Mouse (Mus musculus): ENCODE results near the gene Abca17. TPM values are rescaled to one million over a fixed set of nuclear protein-coding genes. Genes with fewer than 3 reads are reported as not detected.

Abca17 gene
- total and polyA plus RNA-seq, 2 experiments: 0.02 TPM; not detected in 1

- whole genome bisulfite sequencing: 90% methylated on average over 8 of the region's 8 CpGs
- Histone ChIP-seq H3K27ac (replicated peaks; ENCODE audit: insufficient read depth, low read depth, low read length) (no peak overlapping the region), H3K36me3 (ENCODE audit: control insufficient read depth, insufficient read depth, low read length) (peaks cover 31% of the 10 kb centered on the region), H3K4me3 (ENCODE audit: insufficient read depth, low read depth, low read length) (no peak overlapping the region), H3K9ac (ENCODE audit: low read depth, low read length) (no peak overlapping the region), H3K79me2 (ENCODE audit: control insufficient read depth, insufficient read depth, low read length) (no peaks in the 10 kb centered on the region), H3K4me1 (ENCODE audit: control insufficient read depth, insufficient read depth, low read length) (no peaks in the 10 kb centered on the region), H3K27me3 (ENCODE audit: control insufficient read depth, insufficient read depth, low read length) (no peaks in the 10 kb centered on the region)
- no peak for TF ChIP-seq POLR2A (IDR thresholded peaks at IDR 0.05; ENCODE audit: extremely low read depth, insufficient read depth, low read length)
- TF ChIP-seq CTCF (IDR thresholded peaks at IDR 0.05; ENCODE audit: low read depth, low read length): no peak
- DNase-seq (ENCODE audit: extremely low read depth, low read depth, low spot score): no peak
Observed at GRCm38 (mm10) chr17:24383789-24384188, 32.9 kb upstream of the Abca17 start.

DNA sequence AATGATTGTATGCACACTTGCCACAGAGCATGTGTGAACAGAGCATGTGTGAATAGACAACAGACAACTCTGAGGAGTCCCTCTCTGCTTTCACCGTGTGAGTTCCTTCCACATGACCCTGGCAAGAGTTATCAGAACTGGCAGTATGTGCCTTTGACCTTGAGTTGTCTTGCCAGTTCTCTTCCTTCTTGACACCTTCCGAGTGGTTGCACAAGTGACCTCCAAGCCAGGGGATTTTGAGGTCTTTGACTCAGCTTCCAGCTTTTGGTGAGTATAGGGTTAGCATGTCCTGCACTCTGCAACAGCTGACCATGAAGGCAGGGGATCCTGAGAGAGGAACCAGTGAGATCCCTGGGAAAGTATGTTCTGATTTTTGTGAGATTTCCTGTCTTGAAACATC lies 27.6 kb upstream of the Abca17 start:
- peaks cover 36% of the 10 kb centered on the region for H3K36me3 ChIP-seq (ENCODE audit: control insufficient read depth, insufficient read depth, low read length)
- WGBS: 65% methylated on average over 2 of the region's 2 CpGs

GRCm38 (mm10) chr17:24375886-24376285 lies 25.0 kb upstream of the Abca17 start:
- H3K79me2 ChIP-seq (ENCODE audit: control insufficient read depth, insufficient read depth, low read length): no peaks in the 10 kb centered on the region
- peaks cover 9% of the 10 kb centered on the region for H3K4me1 ChIP-seq (ENCODE audit: control insufficient read depth, insufficient read depth, low read length)
- TF ChIP-seq CTCF (IDR thresholded peaks at IDR 0.05; ENCODE audit: low read depth, low read length): no peak
- TF ChIP-seq POLR2A (IDR thresholded peaks at IDR 0.05; ENCODE audit: extremely low read depth, insufficient read depth, low read length): no peak
- peaks cover 34% of the 10 kb centered on the region for H3K36me3 ChIP-seq (ENCODE audit: control insufficient read depth, insufficient read depth, low read length)
- no peak overlapping the region for H3K27ac ChIP-seq (replicated peaks; ENCODE audit: insufficient read depth, low read depth, low read length)
- no peaks in the 10 kb centered on the region for H3K27me3 ChIP-seq (ENCODE audit: control insufficient read depth, insufficient read depth, low read length)
- H3K9ac ChIP-seq (ENCODE audit: low read depth, low read length): no peak overlapping the region
- 95% methylated on average over 6 of the region's 6 CpGs for WGBS
- DNase-seq (ENCODE audit: extremely low read depth, low read depth, low spot score): no peak
- no peak overlapping the region for H3K4me3 ChIP-seq (ENCODE audit: insufficient read depth, low read depth, low read length)

More for the DNA sequence above, 27.6 kb upstream of the Abca17 start:
- Histone ChIP-seq H3K4me3 (ENCODE audit: insufficient read depth, low read depth, low read length) (no peak overlapping the region), H3K27ac (replicated peaks; ENCODE audit: insufficient read depth, low read depth, low read length) (no peak overlapping the region), H3K79me2 (ENCODE audit: control insufficient read depth, insufficient read depth, low read length) (no peaks in the 10 kb centered on the region), H3K27me3 (ENCODE audit: control insufficient read depth, insufficient read depth, low read length) (no peaks in the 10 kb centered on the region), H3K9ac (ENCODE audit: low read depth, low read length) (no peak overlapping the region), H3K4me1 (ENCODE audit: control insufficient read depth, insufficient read depth, low read length) (peaks cover 9% of the 10 kb centered on the region)
- no peak for DNase-seq (ENCODE audit: extremely low read depth, low read depth, low spot score)
- no peak for TF ChIP-seq CTCF (IDR thresholded peaks at IDR 0.05; ENCODE audit: low read depth, low read length)
- TF ChIP-seq POLR2A (IDR thresholded peaks at IDR 0.05; ENCODE audit: extremely low read depth, insufficient read depth, low read length): no peak

- 47% methylated on average over 5 of the region's 5 CpGs for WGBS
- Histone ChIP-seq H3K4me1 (ENCODE audit: control insufficient read depth, insufficient read depth, low read length) (peaks cover 9% of the 10 kb centered on the region), H3K36me3 (ENCODE audit: control insufficient read depth, insufficient read depth, low read length) (peaks cover 32% of the 10 kb centered on the region), H3K27ac (replicated peaks; ENCODE audit: insufficient read depth, low read depth, low read length) (no peak overlapping the region), H3K79me2 (ENCODE audit: control insufficient read depth, insufficient read depth, low read length) (no peaks in the 10 kb centered on the region), H3K27me3 (ENCODE audit: control insufficient read depth, insufficient read depth, low read length) (no peaks in the 10 kb centered on the region), H3K4me3 (ENCODE audit: insufficient read depth, low read depth, low read length) (no peak overlapping the region), H3K9ac (ENCODE audit: low read depth, low read length) (no peak overlapping the region)
- peak; percentile 81 for DNase-seq (ENCODE audit: extremely low read depth, low read depth, low spot score)
- TF ChIP-seq POLR2A (IDR thresholded peaks at IDR 0.05; ENCODE audit: extremely low read depth, insufficient read depth, low read length): no peak
- no peak for TF ChIP-seq CTCF (IDR thresholded peaks at IDR 0.05; ENCODE audit: low read depth, low read length)
Observed at GRCm38 (mm10) chr17:24375094-24375712, 24.3 kb upstream of the Abca17 start.

GRCm38 (mm10) chr17:24365863-24366262 lies 15.0 kb upstream of the Abca17 start:
- whole genome bisulfite sequencing: 27% methylated on average over 13 of the region's 13 CpGs
- H3K79me2 ChIP-seq (ENCODE audit: control insufficient read depth, insufficient read depth, low read length): no peaks in the 10 kb centered on the region
- no peak overlapping the region for H3K4me3 ChIP-seq (ENCODE audit: insufficient read depth, low read depth, low read length)
- TF ChIP-seq CTCF (IDR thresholded peaks at IDR 0.05; ENCODE audit: low read depth, low read length) (no peak), POLR2A (IDR thresholded peaks at IDR 0.05; ENCODE audit: extremely low read depth, insufficient read depth, low read length) (no peak)
- peaks cover 14% of the 10 kb centered on the region for H3K36me3 ChIP-seq (ENCODE audit: control insufficient read depth, insufficient read depth, low read length)
- peak; percentile 89 for DNase-seq (ENCODE audit: extremely low read depth, low read depth, low spot score)
- H3K27ac ChIP-seq (replicated peaks; ENCODE audit: insufficient read depth, low read depth, low read length): peak overlapping the region; percentile 68
- peaks cover 33% of the 10 kb centered on the region for H3K4me1 ChIP-seq (ENCODE audit: control insufficient read depth, insufficient read depth, low read length)
- H3K9ac ChIP-seq (ENCODE audit: low read depth, low read length): peak overlapping the region; percentile 13; the same call in 1 of the 2 replicates
- H3K27me3 ChIP-seq (ENCODE audit: control insufficient read depth, insufficient read depth, low read length): no peaks in the 10 kb centered on the region

DNA sequence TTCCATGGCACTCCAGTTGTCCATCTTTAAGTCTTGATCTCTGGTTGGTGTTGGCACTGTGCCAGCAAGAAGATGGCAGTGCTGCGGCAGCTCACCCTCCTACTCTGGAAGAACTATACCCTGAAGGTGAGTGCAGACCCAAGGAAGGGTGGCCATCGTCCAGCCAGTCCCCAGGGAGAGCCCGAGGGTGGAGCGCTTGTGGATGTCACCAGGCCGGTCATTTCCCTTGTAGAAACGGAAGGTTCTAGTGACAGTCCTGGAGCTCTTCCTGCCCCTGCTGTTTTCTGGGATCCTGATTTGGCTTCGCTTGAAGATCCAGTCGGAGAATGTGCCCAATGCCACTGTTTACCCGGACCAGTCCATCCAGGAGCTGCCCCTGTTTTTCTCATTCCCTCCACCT lies 13.6 kb upstream of the Abca17 start:
- Histone ChIP-seq H3K9ac (ENCODE audit: low read depth, low read length) (no peak overlapping the region), H3K79me2 (ENCODE audit: control insufficient read depth, insufficient read depth, low read length) (no peaks in the 10 kb centered on the region), H3K27me3 (ENCODE audit: control insufficient read depth, insufficient read depth, low read length) (no peaks in the 10 kb centered on the region), H3K27ac (replicated peaks; ENCODE audit: insufficient read depth, low read depth, low read length) (peak overlapping the region; percentile 43), H3K36me3 (ENCODE audit: control insufficient read depth, insufficient read depth, low read length) (peaks cover 13% of the 10 kb centered on the region), H3K4me3 (ENCODE audit: insufficient read depth, low read depth, low read length) (no peak overlapping the region), H3K4me1 (ENCODE audit: control insufficient read depth, insufficient read depth, low read length) (peaks cover 45% of the 10 kb centered on the region)
- TF ChIP-seq POLR2A (IDR thresholded peaks at IDR 0.05; ENCODE audit: extremely low read depth, insufficient read depth, low read length) (no peak), CTCF (IDR thresholded peaks at IDR 0.05; ENCODE audit: low read depth, low read length) (no peak)
- DNase-seq (ENCODE audit: extremely low read depth, low read depth, low spot score): no peak
- WGBS: 79% methylated on average over 9 of the region's 9 CpGs
